Mouse (Mus musculus) ZHBTc4 (cell line): ENCODE data around the gene Smoc2.

ENCODE experiments used
- DNase-seq: peaks from one replicate; pipeline ENCODE4 v3.0.0-alpha.2; 2011; ENCODE audit warnings: low read depth, low spot score

The Smoc2 gene

DNA sequence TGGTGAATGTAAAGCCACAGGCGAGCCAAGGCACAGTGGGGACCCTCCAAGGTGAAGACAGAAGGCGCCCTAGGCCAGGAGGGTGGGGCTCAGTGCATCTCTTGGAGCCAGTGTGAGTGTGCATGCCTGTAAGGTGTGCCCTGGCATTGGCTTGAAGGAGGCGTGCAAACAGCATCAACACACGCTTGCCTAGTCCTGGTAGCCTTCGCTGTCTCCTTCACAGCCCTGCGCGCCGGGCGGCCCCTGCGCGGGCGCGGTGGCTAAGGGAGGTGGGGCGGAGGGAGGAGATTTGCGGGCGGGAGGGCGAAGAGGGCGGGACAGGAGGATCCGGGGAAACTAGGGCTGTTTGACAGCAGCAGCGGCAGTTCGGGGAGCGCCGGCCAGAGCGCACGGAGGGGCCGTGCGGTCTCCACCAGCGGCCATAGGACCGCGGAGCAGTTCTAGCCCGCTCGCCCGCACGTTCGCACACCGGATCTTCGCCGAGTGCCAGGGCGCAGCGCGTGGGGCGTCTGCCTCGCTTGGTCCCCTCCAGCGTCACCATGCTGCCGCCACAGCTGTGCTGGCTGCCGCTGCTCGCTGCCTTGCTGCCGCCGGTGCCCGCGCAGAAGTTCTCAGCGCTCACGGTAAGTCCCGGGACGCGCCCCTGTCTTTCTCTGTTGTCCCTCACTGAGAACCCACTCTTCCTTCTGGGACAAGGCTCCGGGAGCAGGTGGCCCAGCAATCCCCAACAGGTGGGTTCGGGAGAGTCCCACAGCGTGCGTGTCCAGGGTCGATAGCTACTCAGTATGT, at the start of gene Smoc2:
Gene Smoc2 (plus strand): TSS at position 330 of the 789 bp plus-strand sequence.
- DNase-seq = peak; percentile 80

DNA sequence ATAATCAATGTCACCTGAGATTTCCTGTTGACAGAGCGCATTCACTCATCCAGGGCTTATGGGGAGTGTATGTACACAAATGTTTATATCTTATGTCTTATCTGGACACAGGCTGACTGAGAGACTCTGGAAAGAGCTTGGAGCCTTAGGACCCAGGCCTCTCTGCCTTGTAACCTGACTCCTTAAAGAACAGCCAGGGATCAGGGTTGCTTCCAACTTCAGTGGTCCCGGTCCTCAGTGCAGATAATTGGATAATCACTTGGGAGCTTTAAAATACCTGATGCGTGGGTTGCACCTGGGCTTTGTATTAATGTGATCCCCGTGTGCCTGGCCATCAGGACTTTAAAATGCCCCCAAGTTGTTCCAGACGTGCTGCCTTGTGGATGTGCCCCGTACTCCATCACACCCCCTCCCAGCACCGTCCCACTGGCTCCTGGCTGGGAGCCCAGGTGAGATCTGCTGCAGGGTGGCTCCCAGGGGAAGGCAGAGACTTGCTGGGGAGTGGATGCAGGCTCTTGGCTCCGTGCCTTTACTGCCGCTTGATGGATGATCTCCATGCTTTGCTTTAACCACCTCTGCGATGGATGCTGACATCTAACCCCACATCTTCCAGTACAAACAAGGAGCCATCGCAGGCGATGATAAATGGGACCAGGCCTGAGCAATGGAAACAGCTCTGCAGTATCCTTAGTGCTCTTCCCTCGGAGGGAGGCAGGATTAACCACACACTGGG, 48.4 kb upstream of the Smoc2 start:
- no peak for DNase-seq

DNA sequence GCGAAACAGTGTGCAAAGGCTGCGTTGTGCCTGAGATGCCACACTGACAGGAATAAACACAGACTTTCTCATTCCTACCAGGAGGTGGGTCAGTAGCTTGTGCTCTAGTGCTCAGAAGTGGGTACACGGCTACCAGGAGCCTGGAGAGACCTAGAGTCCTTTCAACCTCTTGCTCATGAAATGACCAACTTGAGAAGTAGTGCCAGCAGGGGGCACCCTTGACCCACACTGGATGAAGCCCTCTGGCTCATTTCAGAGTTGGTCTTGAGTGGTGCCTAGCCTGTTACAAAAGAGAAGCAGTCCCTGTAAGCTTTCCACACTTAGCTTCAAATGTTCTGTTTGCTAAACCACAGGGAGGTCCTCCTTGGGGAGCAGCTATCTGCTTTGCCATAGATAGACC, 46.7 kb upstream of the Smoc2 start:
- peak; percentile 82 for DNase-seq

- DNase-seq = no peak
These were observed 45.6 kb upstream of the Smoc2 start for GRCm38 (mm10) chr17:14233658-14234057.

GRCm38 (mm10) chr17:14234774-14235389, 44.4 kb upstream of the Smoc2 start:
- DNase-seq = no peak

DNA sequence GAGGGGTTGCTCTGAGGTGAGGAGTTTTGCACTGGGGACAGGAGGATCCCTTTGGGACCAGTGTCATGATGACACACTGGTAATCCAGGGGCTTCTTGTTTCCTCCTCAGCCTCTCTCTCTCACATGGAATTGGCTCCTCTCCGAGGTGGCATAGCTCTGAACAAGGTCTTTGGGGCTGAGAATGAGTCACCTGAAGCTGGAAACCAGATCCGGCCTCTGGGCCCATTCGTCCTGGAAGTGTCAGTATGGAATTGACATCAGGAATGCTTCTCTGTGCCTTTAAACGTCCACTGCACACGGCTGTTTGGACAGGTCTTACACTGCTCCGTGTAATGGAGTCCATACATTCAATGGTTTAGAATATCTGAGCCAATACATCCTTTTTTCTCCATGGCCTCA, 42.2 kb upstream of the Smoc2 start:
- no peak for DNase-seq

GRCm38 (mm10) chr17:14239960-14240359, 39.3 kb upstream of the Smoc2 start:
- DNase-seq = no peak

DNA sequence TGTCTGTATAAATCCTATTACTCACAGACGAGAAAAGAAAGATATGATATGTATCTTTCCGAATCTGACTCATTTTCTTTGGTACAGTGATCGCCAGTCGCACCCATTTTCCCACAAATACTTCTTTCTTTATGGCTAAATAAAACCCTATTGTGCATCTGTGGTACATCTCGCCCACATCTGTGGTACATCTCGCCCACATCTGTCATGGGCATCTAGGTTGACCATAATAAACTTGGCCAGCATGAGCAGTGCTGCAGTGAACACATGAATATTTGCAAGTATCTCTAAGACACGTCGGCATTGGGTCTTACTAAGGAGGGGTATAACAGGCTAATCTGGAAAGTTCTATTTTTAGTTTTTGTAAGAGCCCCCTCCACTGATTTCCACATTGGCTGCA, 36.7 kb upstream of the Smoc2 start:
- DNase-seq = no peak

GRCm38 (mm10) chr17:14244195-14244965, 34.9 kb upstream of the Smoc2 start:
- no peak for DNase-seq

DNA sequence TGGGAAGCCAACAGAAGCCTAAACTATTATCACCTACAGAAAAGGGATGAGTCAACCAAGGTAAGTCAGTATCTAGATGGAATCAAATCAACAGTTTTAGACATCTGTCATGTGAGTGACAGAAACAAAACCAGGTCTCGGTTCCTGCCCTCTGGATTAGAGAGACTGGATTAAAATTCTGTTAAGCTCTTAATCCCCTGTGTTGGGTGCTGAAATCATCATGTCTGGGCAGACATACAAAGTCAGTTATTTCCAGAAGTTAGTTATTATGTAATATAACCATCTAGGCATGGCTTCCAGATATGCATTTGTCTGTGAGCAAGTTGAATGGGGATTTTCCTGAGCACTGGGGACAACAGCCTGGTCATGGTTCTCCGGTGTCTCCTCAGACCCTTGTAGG, 33.0 kb upstream of the Smoc2 start:
- no peak for DNase-seq

DNA sequence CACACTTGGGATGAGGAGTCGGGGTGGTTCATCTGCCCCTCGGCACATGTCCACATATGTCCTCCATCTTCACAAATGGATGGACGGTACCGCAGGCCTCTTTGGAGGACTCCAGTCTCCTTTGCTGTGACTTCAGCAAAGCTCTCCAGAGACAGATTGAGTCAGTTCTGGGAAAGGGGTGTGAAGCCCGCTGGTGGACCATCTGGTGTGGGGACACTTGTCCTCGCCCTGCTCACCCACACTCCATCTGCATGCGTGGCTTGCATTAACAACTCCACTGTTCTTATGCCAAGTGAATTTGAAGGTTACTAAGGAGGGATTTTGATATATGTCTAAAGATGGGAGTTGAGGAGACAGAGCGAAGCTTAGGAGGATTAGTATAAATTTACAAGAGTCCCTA, 31.4 kb upstream of the Smoc2 start:
- DNase-seq = no peak

DNA sequence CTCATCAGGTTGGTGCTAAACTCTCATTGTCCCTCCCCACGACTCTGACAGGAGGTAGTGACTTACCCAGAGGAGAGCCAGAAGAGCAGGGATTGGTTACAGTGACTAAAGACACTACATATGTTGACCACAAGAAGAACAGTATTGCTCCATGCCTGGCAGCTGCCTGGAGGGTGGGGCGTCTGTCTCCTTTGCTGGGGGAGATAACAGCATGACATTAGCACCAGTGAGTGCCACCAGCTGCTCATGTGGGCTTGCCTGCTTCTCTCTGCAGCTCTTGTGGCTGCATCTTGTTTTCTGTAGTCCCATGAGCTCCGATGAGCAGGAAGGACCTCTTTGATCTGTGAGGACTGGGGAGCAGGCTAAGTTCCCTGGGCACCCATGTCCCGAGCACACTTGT, 29.7 kb upstream of the Smoc2 start:
- DNase-seq = no peak

DNA sequence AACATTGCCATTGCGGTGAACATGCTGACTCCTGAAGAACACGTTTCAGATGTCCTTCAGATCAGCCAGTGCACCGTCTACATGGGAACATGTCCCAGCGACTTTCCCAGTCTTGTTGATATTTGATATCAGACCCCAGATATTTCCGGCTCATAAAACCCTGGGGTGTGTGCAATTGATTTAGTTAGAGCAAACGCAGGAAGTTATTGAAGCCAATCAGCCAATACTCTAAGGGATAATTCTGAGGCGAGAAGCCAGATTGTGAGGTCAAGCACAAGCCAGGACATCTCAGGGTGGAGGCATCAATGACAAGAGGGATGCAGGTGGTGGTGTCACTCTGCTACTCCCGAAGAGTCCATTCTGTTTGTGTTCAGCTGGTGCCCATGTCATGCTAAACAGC, 28.9 kb upstream of the Smoc2 start:
- DNase-seq = no peak

- DNase-seq = peak; percentile 70
These were observed 26.9 kb upstream of the Smoc2 start for GRCm38 (mm10) chr17:14252456-14252855.

GRCm38 (mm10) chr17:14254616-14255015, 24.7 kb upstream of the Smoc2 start:
- DNase-seq = no peak

- no peak for DNase-seq
These were observed 21.3 kb upstream of the Smoc2 start for GRCm38 (mm10) chr17:14257799-14258520.

DNA sequence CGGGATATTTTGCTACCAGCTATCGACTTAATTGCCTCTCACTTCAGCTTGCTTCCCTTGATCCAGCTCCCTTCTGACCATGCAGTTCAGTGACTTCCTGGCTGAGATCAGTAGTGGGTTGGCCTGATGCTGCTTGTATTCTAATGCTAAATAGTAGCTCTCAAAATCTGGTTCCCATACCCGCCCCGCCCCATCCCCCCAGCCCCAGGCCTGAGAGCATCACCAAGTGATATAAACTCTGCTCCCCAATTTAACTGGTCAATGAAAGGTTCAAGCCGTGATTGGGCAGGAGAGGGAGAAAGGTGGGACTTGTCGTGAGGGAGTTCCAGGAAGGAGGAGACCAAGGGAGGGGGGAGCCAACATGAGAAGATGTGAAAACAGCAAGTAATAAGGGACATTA, 20.4 kb upstream of the Smoc2 start:
- peak; percentile 59 for DNase-seq

DNA sequence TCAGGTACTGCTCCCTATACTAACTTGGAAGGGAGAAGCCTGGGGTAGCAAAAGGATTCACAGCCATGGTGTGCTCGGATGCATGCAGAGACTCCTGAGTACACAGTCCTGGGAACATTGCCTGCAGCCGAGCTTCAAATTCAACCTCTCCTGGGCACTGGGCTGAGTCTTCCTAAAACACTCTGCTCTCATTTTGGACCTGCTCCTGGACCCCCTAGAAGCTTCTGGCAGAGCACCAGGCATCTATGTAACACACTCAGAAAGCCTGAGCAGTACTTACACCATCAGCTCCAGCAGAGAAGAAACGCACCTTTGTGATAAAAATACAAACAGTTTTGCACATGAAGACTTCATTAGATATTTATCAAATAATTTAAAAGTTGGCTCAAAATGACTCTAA, 18.3 kb upstream of the Smoc2 start:
- DNase-seq = no peak

- no peak for DNase-seq
These were observed 17.1 kb upstream of the Smoc2 start for GRCm38 (mm10) chr17:14262217-14262616.

- no peak for DNase-seq
These were observed 11.3 kb upstream of the Smoc2 start for GRCm38 (mm10) chr17:14268001-14268400.

- DNase-seq = no peak
These were observed 5.9 kb upstream of the Smoc2 start for GRCm38 (mm10) chr17:14273386-14273785.
